8 mouse cellular contexts compared by ENCODE assay signal in genomic region chr13:106946594-106947540, GRCm38 (mm10). TPM values are rescaled to one million over a fixed set of nuclear protein-coding genes. Genes with fewer than 3 reads are reported as not detected.
DNase-seq lines count a peak whose midpoint lies in the region; ATAC-seq and TF ChIP-seq lines count a peak whose summit lies in the region.

Gene Dimt1, plus strand, starts transcription at chr13:106947127.

- TF ChIP-seq EP300 in heart, postnatal 0 days (IDR thresholded peaks at IDR 0.05; ENCODE audit: low read depth), result no peak

- H3K36me3 ChIP-seq in E14TG2a.4 (ENCODE audit: insufficient read depth, low read length), result peaks cover 35% of the 10 kb centered on the region
- H3K36me3 ChIP-seq in forebrain, embryonic 12.5 days (replicated peaks), result peaks cover 20% of the 10 kb centered on the region
- H3K36me3 ChIP-seq in heart, postnatal 0 days (replicated peaks; ENCODE audit: control insufficient read depth, insufficient read depth, low read length), result peaks cover 21% of the 10 kb centered on the region
- H3K36me3 ChIP-seq in liver, embryonic 16.5 days (ENCODE audit: control insufficient read depth, insufficient read depth), result peaks cover 7% of the 10 kb centered on the region
- H3K36me3 ChIP-seq in neural tube, embryonic 13.5 days, result peaks cover 22% of the 10 kb centered on the region
- no peaks in the 10 kb centered on the region; the same call in 1 of the 2 replicates for H3K36me3 ChIP-seq in testis, adult 2 months (ENCODE audit: control insufficient read depth, insufficient read depth, low read length)

- peak; percentile 99 for ATAC-seq in forebrain, embryonic 12.5 days (ENCODE audit: low FRiP score)
- peak; percentile 98 for ATAC-seq in heart, postnatal 0 days (ENCODE audit: insufficient read depth, low read depth)
- ATAC-seq in liver, embryonic 16.5 days (ENCODE audit: low read depth), result peak; percentile 99
- ATAC-seq in neural tube, embryonic 13.5 days (ENCODE audit: low read depth), result peak; percentile 99

- H3K9ac ChIP-seq in forebrain, embryonic 12.5 days, result peak within 1 kb of the TSS; percentile 86
- peak within 1 kb of the TSS; percentile 85 for H3K9ac ChIP-seq in heart, postnatal 0 days (replicated peaks; ENCODE audit: low read depth, low read length)
- H3K9ac ChIP-seq in liver, embryonic 16.5 days (ENCODE audit: low read depth, low read length), result peak within 1 kb of the TSS; percentile 95
- peak within 1 kb of the TSS; percentile 87 for H3K9ac ChIP-seq in neural tube, embryonic 13.5 days

- H3K4me2 ChIP-seq in forebrain, embryonic 12.5 days, result peak within 1 kb of the TSS; percentile 59
- peak within 1 kb of the TSS; percentile 73 for H3K4me2 ChIP-seq in heart, postnatal 0 days (ENCODE audit: low read depth, low read length)
- peak within 1 kb of the TSS; percentile 92 for H3K4me2 ChIP-seq in liver, embryonic 16.5 days (ENCODE audit: low read depth, low read length)
- peak within 1 kb of the TSS; percentile 61 for H3K4me2 ChIP-seq in neural tube, embryonic 13.5 days

- peaks cover 41% of the 10 kb centered on the region for H3K4me1 ChIP-seq in E14TG2a.4 (replicated peaks; ENCODE audit: low read depth, low read length)
- H3K4me1 ChIP-seq in forebrain, embryonic 12.5 days, result peaks cover 11% of the 10 kb centered on the region
- H3K4me1 ChIP-seq in heart, postnatal 0 days (ENCODE audit: control insufficient read depth, insufficient read depth), result peaks cover 12% of the 10 kb centered on the region
- peaks cover 14% of the 10 kb centered on the region for H3K4me1 ChIP-seq in liver, embryonic 16.5 days (ENCODE audit: control insufficient read depth, low read depth, low read length)
- peaks cover 20% of the 10 kb centered on the region for H3K4me1 ChIP-seq in neural tube, embryonic 13.5 days (replicated peaks)
- peaks cover 6% of the 10 kb centered on the region for H3K4me1 ChIP-seq in testis, adult 2 months (ENCODE audit: control insufficient read depth, insufficient read depth, low read length)

- WGBS in forebrain, embryonic 12.5 days, result under 1% methylated on average over 68 of the region's 68 CpGs
- 0% methylated on average over 68 of the region's 68 CpGs for WGBS in heart, postnatal 0 days
- whole genome bisulfite sequencing in liver, embryonic 16.5 days (ENCODE audit: insufficient replicate concordance), result under 1% methylated on average over 68 of the region's 68 CpGs
- WGBS in neural tube, embryonic 13.5 days, result 1% methylated on average over 68 of the region's 68 CpGs

- TF ChIP-seq CTCF in E14TG2a.4 (conservative IDR thresholded peaks at IDR 0.05; ENCODE audit: low read length), result no peak
- TF ChIP-seq CTCF in heart, postnatal 0 days (IDR thresholded peaks at IDR 0.05; ENCODE audit: low read depth), result no peak
- no peak for TF ChIP-seq CTCF in testis, adult 2 months (IDR thresholded peaks at IDR 0.05; ENCODE audit: control insufficient read depth, insufficient read depth, insufficient replicate concordance, low read depth, low read length)

- peak; percentile 76 for TF ChIP-seq POLR2A in testis, adult 2 months (IDR thresholded peaks at IDR 0.05; ENCODE audit: control insufficient read depth, low read depth, low read length)

- no peaks in the 10 kb centered on the region for H3K27me3 ChIP-seq in E14TG2a.4 (ENCODE audit: insufficient read depth, low read length)
- no peaks in the 10 kb centered on the region for H3K27me3 ChIP-seq in forebrain, embryonic 12.5 days
- H3K27me3 ChIP-seq in heart, postnatal 0 days (ENCODE audit: control insufficient read depth, insufficient read depth, low read length), result no peaks in the 10 kb centered on the region
- no peaks in the 10 kb centered on the region for H3K27me3 ChIP-seq in liver, embryonic 16.5 days (ENCODE audit: control insufficient read depth, insufficient read depth, low read depth, low read length)
- no peaks in the 10 kb centered on the region for H3K27me3 ChIP-seq in neural tube, embryonic 13.5 days
- no peaks in the 10 kb centered on the region for H3K27me3 ChIP-seq in testis, adult 2 months (ENCODE audit: control insufficient read depth, insufficient read depth, low read length)

- H3K9me3 ChIP-seq in E14TG2a.4 (ENCODE audit: low read length), result no peaks in the 10 kb centered on the region
- no peaks in the 10 kb centered on the region for H3K9me3 ChIP-seq in forebrain, embryonic 12.5 days
- no peaks in the 10 kb centered on the region for H3K9me3 ChIP-seq in heart, postnatal 0 days (replicated peaks; ENCODE audit: control insufficient read depth, low read length)
- H3K9me3 ChIP-seq in liver, embryonic 16.5 days (replicated peaks; ENCODE audit: control insufficient read depth, low read length), result no peaks in the 10 kb centered on the region
- H3K9me3 ChIP-seq in neural tube, embryonic 13.5 days, result no peaks in the 10 kb centered on the region

- H3K27ac ChIP-seq in forebrain, embryonic 12.5 days, result peak within 1 kb of the TSS; percentile 81
- peak within 1 kb of the TSS; percentile 89 for H3K27ac ChIP-seq in heart, postnatal 0 days (ENCODE audit: low read depth)
- peak within 1 kb of the TSS; percentile 78 for H3K27ac ChIP-seq in liver, embryonic 16.5 days (ENCODE audit: low read length)
- H3K27ac ChIP-seq in neural tube, embryonic 13.5 days (replicated peaks), result peak within 1 kb of the TSS; percentile 82
- H3K27ac ChIP-seq in testis, adult 2 months (ENCODE audit: control insufficient read depth, insufficient read depth, low read depth, low read length), result peak within 1 kb of the TSS; percentile 85

- peak within 1 kb of the TSS; percentile 99 for H3K4me3 ChIP-seq in E14TG2a.4 (replicated peaks; ENCODE audit: low read length)
- peak within 1 kb of the TSS; percentile 93 for H3K4me3 ChIP-seq in forebrain, embryonic 12.5 days (replicated peaks)
- H3K4me3 ChIP-seq in heart, postnatal 0 days (ENCODE audit: low read depth, low read length), result peak within 1 kb of the TSS; percentile 97
- H3K4me3 ChIP-seq in liver, embryonic 16.5 days (ENCODE audit: low read depth, low read length), result peak within 1 kb of the TSS; percentile 99
- peak within 1 kb of the TSS; percentile 94 for H3K4me3 ChIP-seq in neural tube, embryonic 13.5 days
- peak within 1 kb of the TSS; percentile 96 for H3K4me3 ChIP-seq in testis, adult 2 months (ENCODE audit: control insufficient read depth, low read depth, low read length)

- peak; percentile 87 for DNase-seq in c-Kit-positive CD71-positive TER-119-positive erythroid progenitor cells, embryonic 14.5 days (ENCODE audit: low spot score)
- DNase-seq in heart, postnatal 0 days (ENCODE audit: low spot score), result peak; percentile 94
- DNase-seq in kidney, postnatal 4 days, result peak; percentile 94 to 97

RNA-seq across cellular contexts. Expression of gene Dimt1, which starts in this region (rescaled TPM):
- 43.6 and 45.3 TPM in 2 replicates for polyA plus RNA-seq in forebrain, embryonic 12.5 days (2016; fragmentation: Nextera tagmentation; extraction: Ambion mirVana)
- total RNA-seq in heart, postnatal 0 days (2014; rRNA removed; ENCODE audit: low replicate concordance), result 4.0 and 11.8 TPM in 2 replicates
- 16.2 and 16.4 TPM in 2 replicates for polyA plus RNA-seq in heart, postnatal 0 days (2015; fragmentation: Nextera tagmentation; extraction: Ambion mirVana)
- 11.1 and 12.8 TPM in 2 replicates for polyA plus RNA-seq in liver, embryonic 16.5 days (2015; fragmentation: Nextera tagmentation; extraction: Ambion mirVana)
- polyA plus RNA-seq in neural tube, embryonic 13.5 days (2015; fragmentation: Nextera tagmentation; extraction: Ambion mirVana), result 33.5 and 38.6 TPM in 2 replicates
- 5.2 and 6.1 TPM in 2 replicates for polyA plus RNA-seq in testis, adult 2 months (2012; rRNA removed)

Comparison
In these comparisons a context has a peak if more than half of its experiments do, and no peak if none do; other contexts are left out.
1. Peak in every context shown above with its lines: DNase-seq, ATAC-seq, H3K4me3 ChIP-seq and H3K27ac ChIP-seq.